Mouse (Mus musculus): Measurements from ENCODE around the gene Tnfsf9.

Tnfsf9 gene

GRCm38 (mm10) chr17:57094222-57094621 lies 10.9 kb upstream of the Tnfsf9 start:
- CTCF ChIA-PET = no interaction called here

DNA sequence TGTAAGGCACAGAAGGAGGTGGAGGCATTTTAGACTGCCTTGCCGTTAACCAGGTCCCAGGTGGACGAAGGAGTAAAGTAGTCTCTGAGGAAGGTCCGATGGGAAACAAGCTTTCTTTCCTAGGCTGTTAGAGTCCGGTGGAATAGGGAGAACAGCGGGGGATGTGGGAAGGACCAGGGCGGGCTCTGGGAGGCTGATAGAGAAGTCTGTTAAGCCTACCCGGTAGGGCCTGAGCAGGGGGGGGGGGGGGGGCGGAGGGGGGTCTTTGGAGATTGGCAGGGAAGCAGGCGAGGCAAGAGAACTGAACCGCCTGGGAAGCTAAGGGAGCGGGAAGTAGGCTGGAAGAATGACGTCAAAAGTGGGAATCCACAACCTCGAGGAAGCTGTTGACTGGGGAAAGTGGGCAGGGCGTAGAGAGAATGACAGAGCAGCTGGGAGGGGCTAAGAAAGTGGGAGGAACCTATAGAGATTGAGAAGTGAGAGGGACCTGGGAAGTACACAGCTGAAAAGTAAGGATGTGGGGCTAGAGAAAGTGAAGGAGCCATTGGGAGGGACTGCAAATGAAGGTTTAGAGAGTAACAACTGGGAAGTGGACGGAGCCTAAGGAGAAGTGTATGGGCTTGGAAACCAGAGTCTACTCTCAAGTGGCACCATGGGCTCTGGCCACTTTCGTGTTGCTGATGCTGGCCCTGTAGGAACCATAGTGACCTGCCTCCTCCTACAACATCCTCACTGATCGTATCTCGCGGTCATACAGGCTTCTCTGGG lies 9.1 kb upstream of the Tnfsf9 start:
- CTCF ChIA-PET = interaction anchor here (0.6 to 1.6 kb wide), 2 partner anchors 21 to 71 kb away, joined by 6 to 10 read pairs; no protein-coding TSS in a partner anchor

DNA sequence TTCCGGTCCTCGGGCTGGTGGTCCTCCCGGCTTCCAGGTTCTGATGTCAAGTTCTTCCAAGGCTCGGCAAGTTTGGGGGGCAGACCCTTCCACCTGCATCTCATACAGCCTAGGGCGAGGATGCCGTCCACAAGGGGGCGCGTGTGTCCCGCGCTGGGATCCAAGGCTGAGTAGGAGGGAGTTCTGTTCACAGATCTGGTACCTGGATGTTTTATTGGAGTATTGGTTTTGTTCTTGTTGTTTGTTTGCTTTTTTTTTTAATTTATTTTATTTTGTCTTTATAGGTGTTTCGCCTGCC lies 8.6 kb upstream of the Tnfsf9 start:
- CTCF ChIA-PET = interaction anchor here (0.6 to 1.6 kb wide), 2 partner anchors 11 to 70 kb away, joined by 3 to 10 read pairs; no protein-coding TSS in a partner anchor

DNA sequence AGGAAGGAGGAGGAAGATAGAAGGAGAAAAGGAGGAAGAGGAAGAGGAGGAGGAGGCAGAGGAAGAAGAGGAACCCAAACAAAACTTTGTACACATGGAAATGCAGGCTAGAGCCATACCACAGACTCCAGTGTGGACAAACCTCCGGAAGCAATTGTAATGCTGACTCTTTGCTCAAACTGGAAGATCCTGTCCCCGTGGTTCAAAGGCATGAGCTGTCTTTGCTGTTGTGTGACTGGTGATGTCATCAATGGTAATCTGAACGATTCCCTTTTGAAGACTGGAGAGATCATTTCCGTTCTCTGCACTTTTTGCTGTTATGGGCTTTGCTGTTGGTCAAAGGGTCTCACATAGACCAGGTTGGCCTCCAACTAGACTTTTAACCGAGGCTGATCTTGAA lies 6.8 kb upstream of the Tnfsf9 start:
- CTCF ChIA-PET = interaction anchor here (0.7 to 0.8 kb wide), 2 partner anchors 37 to 39 kb away, joined by 3 to 4 read pairs; partner anchors contain the start of gene Crb3

DNA sequence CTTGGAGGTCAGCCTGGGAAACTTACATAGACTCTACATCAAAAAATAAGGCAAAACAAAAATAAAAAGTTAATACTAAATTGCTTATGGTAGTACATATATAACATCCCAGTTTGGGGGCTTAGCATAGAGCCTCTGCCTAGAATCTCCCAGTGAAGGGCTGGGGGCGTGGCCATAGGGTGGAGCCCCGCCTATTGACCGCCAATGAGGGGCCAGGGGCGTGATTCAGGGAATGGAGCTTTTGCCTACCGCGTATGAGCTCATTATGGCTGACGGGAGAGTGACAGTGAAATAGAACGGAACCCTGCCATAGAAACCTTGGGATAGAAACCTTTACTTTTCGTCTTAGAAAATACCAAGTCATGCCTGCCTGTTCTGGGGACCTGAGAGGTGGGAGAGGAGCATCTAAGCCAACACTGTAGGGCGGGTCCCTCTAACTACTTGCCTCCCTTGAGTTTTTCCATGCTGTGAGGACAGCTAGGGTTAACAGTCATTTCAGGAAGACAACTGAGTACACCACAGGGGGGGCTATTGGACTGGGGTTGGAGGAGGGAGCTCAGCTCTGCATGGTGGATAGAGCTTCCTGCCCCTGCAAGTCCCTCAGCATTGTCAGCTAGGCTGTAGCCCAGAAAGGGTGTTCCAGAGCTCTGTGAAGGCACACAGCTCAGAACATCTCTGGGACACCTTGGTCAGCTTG lies 5.3 kb upstream of the Tnfsf9 start:
- CTCF ChIA-PET = no interaction called here

GRCm38 (mm10) chr17:57102276-57102675 lies 2.8 kb upstream of the Tnfsf9 start:
- CTCF ChIA-PET = no interaction called here

DNA sequence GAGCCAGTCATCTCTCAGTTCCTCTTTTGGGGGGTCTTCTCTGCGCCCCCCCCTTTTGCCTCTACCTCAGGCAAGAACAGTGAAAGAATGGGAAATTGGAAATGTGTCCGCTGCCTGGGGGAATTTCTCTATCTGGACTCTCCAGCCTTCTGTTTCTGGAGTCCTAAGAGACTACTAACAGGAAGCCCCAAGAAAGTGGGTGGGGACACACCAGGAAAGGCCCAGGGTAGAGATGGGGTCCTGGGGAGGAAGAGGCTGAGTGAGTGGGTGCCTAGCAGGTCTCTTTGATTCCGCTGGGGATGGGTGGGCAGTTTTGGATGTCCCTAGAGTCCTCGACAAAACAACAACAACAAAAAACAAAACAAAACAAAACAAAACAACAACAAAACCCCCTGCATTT lies 629 bp upstream of the Tnfsf9 start:
- CTCF ChIA-PET = no interaction called here

DNA sequence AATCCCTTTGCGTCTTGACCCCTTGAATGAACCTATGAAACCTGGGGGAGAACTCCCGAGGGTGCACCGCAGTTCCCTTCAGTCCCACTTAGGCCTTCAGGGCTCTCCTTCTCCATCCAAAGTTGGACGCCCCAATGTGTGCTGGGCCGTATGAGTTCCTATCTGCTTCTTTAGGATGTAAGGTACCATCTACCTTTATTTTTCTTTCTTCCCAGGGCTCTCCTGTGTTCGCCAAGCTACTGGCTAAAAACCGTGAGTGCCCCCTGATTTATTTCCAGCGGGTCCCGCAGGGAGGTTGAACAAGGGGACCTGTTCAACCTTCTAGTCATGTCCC lies 877 bp downstream of the Tnfsf9 start:
- CTCF ChIA-PET = interaction anchor here (0.6 kb wide), 1 partner anchor 464 kb away, joined by 16 read pairs; no protein-coding TSS in a partner anchor

DNA sequence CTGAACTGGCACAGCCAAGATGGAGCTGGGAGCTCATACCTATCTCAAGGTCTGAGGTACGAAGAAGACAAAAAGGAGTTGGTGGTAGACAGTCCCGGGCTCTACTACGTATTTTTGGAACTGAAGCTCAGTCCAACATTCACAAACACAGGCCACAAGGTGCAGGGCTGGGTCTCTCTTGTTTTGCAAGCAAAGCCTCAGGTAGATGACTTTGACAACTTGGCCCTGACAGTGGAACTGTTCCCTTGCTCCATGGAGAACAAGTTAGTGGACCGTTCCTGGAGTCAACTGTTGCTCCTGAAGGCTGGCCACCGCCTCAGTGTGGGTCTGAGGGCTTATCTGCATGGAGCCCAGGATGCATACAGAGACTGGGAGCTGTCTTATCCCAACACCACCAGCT lies 1.9 kb downstream of the Tnfsf9 start:
- CTCF ChIA-PET = interaction anchor here (0.7 kb wide), 1 partner anchor 10 kb away, joined by 3 read pairs; no protein-coding TSS in a partner anchor

DNA sequence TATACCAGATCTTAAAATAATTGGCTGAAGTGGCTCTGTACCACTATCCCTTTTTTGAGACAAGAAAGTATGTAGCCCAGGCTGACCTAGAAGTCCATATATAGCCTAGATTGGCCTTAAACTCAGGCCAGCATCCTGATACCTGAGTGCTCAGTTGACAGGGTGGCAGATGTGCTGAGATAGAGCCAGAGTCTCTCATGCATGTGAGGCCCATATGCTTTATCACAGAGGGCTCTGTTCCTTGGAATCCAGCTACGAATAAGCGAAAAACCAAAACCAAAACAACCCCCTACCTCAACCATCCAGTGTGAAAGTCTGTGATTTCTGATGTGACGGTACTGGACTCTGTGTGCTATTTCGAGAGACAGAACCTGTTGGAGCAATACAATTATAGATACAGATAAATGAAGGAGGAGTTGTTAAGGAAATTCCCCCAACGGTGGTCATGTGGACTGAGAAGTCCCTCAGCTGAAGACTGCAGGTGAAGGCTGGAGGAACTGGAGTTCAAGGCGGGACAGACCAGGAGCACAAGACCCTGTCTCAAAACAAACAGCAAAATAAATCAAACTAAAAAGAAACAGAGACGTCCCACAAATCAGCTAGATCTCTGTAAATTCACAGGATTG lies 3.0 kb downstream of the Tnfsf9 start:
- CTCF ChIA-PET = no interaction called here

- CTCF ChIA-PET = no interaction called here
These were observed 3.6 kb downstream of the Tnfsf9 start for GRCm38 (mm10) chr17:57108666-57109171.

DNA sequence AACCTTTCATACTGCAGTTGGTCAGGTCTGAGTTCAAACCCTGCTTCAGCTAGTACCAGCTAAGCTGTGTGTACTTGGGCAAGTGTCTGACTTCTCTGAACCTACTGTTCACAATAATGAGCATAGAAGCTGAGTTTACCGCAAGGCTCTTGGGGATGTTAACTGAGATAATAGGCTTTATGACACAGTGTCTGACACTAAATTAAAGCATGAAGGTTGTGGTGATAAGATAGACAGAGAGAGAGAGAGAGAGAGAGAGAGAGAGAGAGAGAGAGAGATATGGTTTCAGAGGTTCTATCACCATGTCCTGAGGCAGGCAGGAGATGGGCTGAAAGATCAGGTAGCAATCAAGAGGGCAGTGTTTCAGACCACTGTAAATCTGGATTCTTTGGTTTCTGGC lies 4.9 kb downstream of the Tnfsf9 start:
- CTCF ChIA-PET = no interaction called here

- CTCF ChIA-PET = no interaction called here
These were observed 7.8 kb downstream of the Tnfsf9 start for GRCm38 (mm10) chr17:57112768-57113474.

DNA sequence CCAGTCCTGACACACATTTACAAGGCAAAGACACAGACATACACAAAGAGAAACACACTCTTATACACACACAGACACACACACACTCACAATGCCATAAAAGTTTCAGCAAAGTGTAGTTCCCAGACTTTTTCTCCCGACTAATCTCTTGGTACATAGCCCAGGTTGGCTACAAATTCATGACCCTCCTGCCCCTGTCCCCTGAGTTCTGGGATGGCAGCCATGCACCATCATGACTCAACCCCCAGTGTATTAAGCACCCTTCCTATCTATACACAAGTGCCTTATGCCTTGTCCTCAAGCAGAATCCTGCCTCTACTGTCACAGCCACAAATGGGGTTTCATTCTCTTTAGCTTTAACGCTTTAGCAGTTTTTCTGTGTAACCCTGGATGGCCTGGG lies 11.7 kb downstream of the Tnfsf9 start:
- CTCF ChIA-PET = no interaction called here

GRCm38 (mm10) chr17:57118524-57119349 lies 13.6 kb downstream of the Tnfsf9 start:
- CTCF ChIA-PET = no interaction called here

DNA sequence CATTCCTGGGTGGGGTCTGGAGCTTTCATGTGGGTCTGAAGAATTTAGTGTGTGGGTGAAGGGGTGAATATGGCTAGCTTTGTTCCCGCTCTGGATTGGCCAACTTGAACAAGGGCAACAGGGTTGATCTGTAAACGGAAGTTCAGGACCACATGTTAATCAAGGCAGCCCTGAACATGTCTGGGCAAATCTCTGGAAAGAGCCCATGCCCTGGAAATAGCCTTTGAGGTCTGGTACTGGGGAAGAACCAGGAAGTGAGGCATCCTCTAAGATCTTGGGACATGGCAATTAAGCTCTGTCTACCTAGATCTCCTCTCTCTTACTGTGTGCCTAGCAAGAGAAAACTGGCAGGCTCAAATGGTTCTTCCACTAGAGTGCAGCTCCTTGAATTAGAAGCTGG lies 16.7 kb downstream of the Tnfsf9 start:
- CTCF ChIA-PET = no interaction called here

- CTCF ChIA-PET = no interaction called here
These were observed 18.3 kb downstream of the Tnfsf9 start for GRCm38 (mm10) chr17:57123192-57124118.

DNA sequence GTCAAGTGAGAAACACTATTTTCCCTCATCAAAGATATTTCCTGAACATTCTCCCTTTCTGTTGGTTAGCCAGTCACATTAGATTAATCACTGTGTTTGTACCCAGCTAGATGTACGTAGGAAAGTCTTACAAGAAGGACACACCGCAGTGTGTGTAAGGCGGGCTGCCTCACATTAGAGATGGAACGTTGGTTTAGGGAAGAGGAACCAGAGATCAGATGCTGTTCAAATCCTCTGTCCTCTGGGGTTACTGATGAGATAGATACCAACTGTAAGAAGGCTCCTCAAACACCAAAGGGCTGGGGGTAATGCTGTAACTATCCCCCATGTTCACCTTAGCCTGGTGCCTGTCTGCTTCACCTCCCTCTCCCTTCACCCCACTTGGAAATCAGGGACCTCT lies 19.7 kb downstream of the Tnfsf9 start:
- CTCF ChIA-PET = no interaction called here

- CTCF ChIA-PET = interaction anchor here (0.7 kb wide), 1 partner anchor 54 kb away, joined by 9 read pairs; no protein-coding TSS in a partner anchor
These were observed 20.9 kb downstream of the Tnfsf9 start for GRCm38 (mm10) chr17:57125853-57126622.
